Mouse (Mus musculus) embryonic facial prominence, embryonic 11.5 days (tissue): ENCODE measurements around the gene Mgat1. TPM values are rescaled to one million over a fixed set of nuclear protein-coding genes. Genes with fewer than 3 reads are reported as not detected.
"Not testable (repeated sequence)": the region's sequence is repeated elsewhere in the genome, so short reads cannot be mapped to it uniquely, and the experiment has no call there.

Experiments
- ATAC-seq: fragments of 200-750 bp; cut with Nextera tagmentation; replicated peaks from 2 replicates; pipeline ENCODE4 v1.8.0; 2017; ENCODE audit warnings: low read depth; ENCODE audit not compliant: insufficient number of reproducible peaks, low FRiP score, low TSS enrichment
- DNase-seq: peaks from one replicate; pipeline ENCODE4 v3.0.0-alpha.2; 2015; ENCODE audit warnings: low spot score
- H3K27ac ChIP-seq: fragments of 300-500 bp; sonication (generic); replicated peaks from 2 replicates; pipeline ENCODE4 v1.5.1; 2014; ENCODE audit warnings: mild to moderate bottlenecking, low read depth, low read length, control low read depth
- H3K27me3 ChIP-seq: fragments of 300-500 bp; sonication (generic); 2 replicates; pipeline ENCODE4 v1.6.1; 2014; ENCODE audit warnings: mild to moderate bottlenecking, low read length, moderate library complexity, mixed read lengths; ENCODE audit not compliant: control insufficient read depth, insufficient read depth
- H3K36me3 ChIP-seq: fragments of 300-500 bp; sonication (generic); replicated peaks from 2 replicates; pipeline ENCODE4 v1.6.1; 2014; ENCODE audit warnings: low read depth, mild to moderate bottlenecking, low read length, moderate library complexity, mixed read lengths; ENCODE audit not compliant: control insufficient read depth, insufficient read depth
- H3K4me1 ChIP-seq: fragments of 300-500 bp; sonication (generic); 2 replicates; pipeline ENCODE4 v1.6.1; 2014; ENCODE audit warnings: low read length, mixed read lengths; ENCODE audit not compliant: control insufficient read depth, insufficient read depth
- H3K4me2 ChIP-seq: fragments of 300-500 bp; sonication (generic); 2 replicates; pipeline ENCODE4 v1.6.1; 2014; ENCODE audit warnings: low read depth, mild to moderate bottlenecking, control low read depth, low read length, moderate library complexity
- H3K4me3 ChIP-seq: fragments of 300-500 bp; sonication (generic); 2 replicates; pipeline ENCODE4 v1.5.1; 2014; ENCODE audit warnings: low read depth, low read length, control low read depth
- H3K9ac ChIP-seq: fragments of 300-500 bp; sonication (generic); replicated peaks from 2 replicates; pipeline ENCODE4 v1.6.1; 2014; ENCODE audit warnings: mild to moderate bottlenecking, control low read depth, low read length
- H3K9me3 ChIP-seq: fragments of 300-500 bp; sonication (generic); replicated peaks from 2 replicates; pipeline ENCODE4 v1.6.1; 2016; ENCODE audit warnings: mild to moderate bottlenecking, low read length, inconsistent platforms, mixed read lengths; ENCODE audit not compliant: control insufficient read depth
- WGBS: fragments of 180-500 bp; shearing (Covaris S2); extraction: QIAGEN DNeasy Blood & Tissue Kit; methylation state at CpG from one replicate; pipeline ENCODE4 v1.1.7; 2014; 5-methylcytosine and 5-hydroxymethylcytosine counted together
- polyA plus RNA-seq: library from polyadenylated mRNA; unstranded; fragments of >200 nt; fragmentation: Nextera tagmentation; extraction: Ambion mirVana; gene quantifications from 2 replicates; pipeline ENCODE4 v1.2.1, GENCODE M21; 2014

Mgat1 gene
- polyA plus RNA-seq, 1 experiment from 2014 or later: 26.4 TPM

GRCm38 (mm10) chr11:49292777-49293176 is 48.8 kb downstream of the Mgat1 start:
- H3K4me2 ChIP-seq: no peak overlapping the region
- no peaks in the 10 kb centered on the region for H3K36me3 ChIP-seq
- no peaks in the 10 kb centered on the region for H3K4me1 ChIP-seq
- ATAC-seq (no peak), DNase-seq (no peak)
- H3K27ac ChIP-seq: no peak overlapping the region
- no peak overlapping the region for H3K9ac ChIP-seq
- WGBS: 81% methylated on average over 3 of the region's 3 CpGs
- no peaks in the 10 kb centered on the region for H3K27me3 ChIP-seq
- no peak overlapping the region for H3K4me3 ChIP-seq
- no peaks in the 10 kb centered on the region for H3K9me3 ChIP-seq

GRCm38 (mm10) chr11:49304441-49304840 is 60.5 kb downstream of the Mgat1 start, which contains the start of gene Olfr10:
Gene Olfr10, plus strand, starts transcription at chr11:49304741.
- Histone ChIP-seq H3K27me3 (no peaks in the 10 kb centered on the region), H3K9ac (no peak within 1 kb of the TSS), H3K9me3 (no peaks in the 10 kb centered on the region), H3K4me3 (no peak within 1 kb of the TSS), H3K4me1 (no peaks in the 10 kb centered on the region), H3K4me2 (no peak within 1 kb of the TSS), H3K36me3 (no peaks in the 10 kb centered on the region), H3K27ac (no peak within 1 kb of the TSS)
- DNase-seq: no peak
- no peak for ATAC-seq

- not testable (repeated sequence) for H3K9ac ChIP-seq, H3K4me1 ChIP-seq, ATAC-seq, H3K27me3 ChIP-seq, H3K9me3 ChIP-seq, H3K4me2 ChIP-seq, DNase-seq, H3K27ac ChIP-seq, H3K4me3 ChIP-seq, H3K36me3 ChIP-seq
- 83% methylated on average over 5 of the region's 5 CpGs for WGBS
These were observed 64.6 kb downstream of the Mgat1 start for GRCm38 (mm10) chr11:49308547-49308946.

Other genes starting within 250 kb of the Mgat1 start
- 0.10 and 0.25 TPM in 2 replicates for gene 9930111J21Rik2, start 192.9 kb upstream of the Mgat1 start, polyA plus RNA-seq
- not detected in 2 replicates for gene Tgtp2, start 180.0 kb upstream of the Mgat1 start, polyA plus RNA-seq
- 0.56 and 1.2 TPM in 2 replicates for gene Ifi47, start 167.6 kb upstream of the Mgat1 start, polyA plus RNA-seq
- not detected in 2 replicates for gene Olfr1396, start 129.3 kb upstream of the Mgat1 start, polyA plus RNA-seq
- gene Olfr1395, start 101.9 kb upstream of the Mgat1 start, polyA plus RNA-seq: not detected in 2 replicates
- gene Olfr1394, start 89.8 kb upstream of the Mgat1 start, polyA plus RNA-seq: not detected in 2 replicates
- 0.15 and 0.77 TPM in 2 replicates for gene Btnl9, start 57.0 kb upstream of the Mgat1 start, polyA plus RNA-seq
- 64.0 and 66.1 TPM in 2 replicates for gene Zfp62, start 40.9 kb upstream of the Mgat1 start, polyA plus RNA-seq
- 0.17 TPM in 1 of 2 replicates, not detected in the other for gene Olfr1393, start 34.1 kb downstream of the Mgat1 start, polyA plus RNA-seq
- gene Olfr1392, start 41.1 kb downstream of the Mgat1 start, polyA plus RNA-seq: not detected in 2 replicates
- not detected in 2 replicates for gene Olfr10, start 60.5 kb downstream of the Mgat1 start, polyA plus RNA-seq
- gene Olfr1391, start 78.6 kb downstream of the Mgat1 start, polyA plus RNA-seq: not detected in 2 replicates
- gene Olfr1390, start 91.0 kb downstream of the Mgat1 start, polyA plus RNA-seq: not detected in 2 replicates
- not detected in 2 replicates for gene Olfr1389, start 178.9 kb downstream of the Mgat1 start, polyA plus RNA-seq
- 0.22 and 0.38 TPM in 2 replicates for gene Olfr1388, start 192.4 kb downstream of the Mgat1 start, polyA plus RNA-seq
- gene Olfr1387, start 211.2 kb downstream of the Mgat1 start, polyA plus RNA-seq: not detected in 2 replicates
- gene Olfr1386, start 220.9 kb downstream of the Mgat1 start, polyA plus RNA-seq: not detected in 2 replicates
- not detected in 2 replicates for gene Olfr1385, start 244.9 kb downstream of the Mgat1 start, polyA plus RNA-seq